Mouse (Mus musculus): ENCODE data around the gene Acot1.

DNA sequence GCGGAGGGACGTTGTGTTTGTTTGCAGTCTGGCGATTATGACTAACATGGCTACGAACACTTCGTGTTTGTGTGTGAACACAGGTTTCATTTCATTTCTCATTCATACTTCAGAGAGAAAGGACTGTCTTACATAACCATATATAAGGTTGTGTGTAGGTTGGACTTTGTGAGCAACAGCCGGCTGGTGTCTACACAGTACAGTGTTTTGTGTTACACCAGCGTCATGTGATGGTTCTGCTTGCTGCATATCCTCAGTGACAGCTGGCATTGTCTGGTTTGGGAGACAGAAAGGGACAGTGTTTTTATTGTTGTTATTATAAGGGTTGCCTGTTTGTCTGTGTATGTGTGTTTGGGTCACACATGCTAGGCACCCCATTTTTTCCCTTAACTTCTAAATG, 4.4 kb downstream of the Acot1 start:
- TF ChIP-seq MAX (IDR thresholded peaks at IDR 0.05; ENCODE audit: low read length): no peak
- TF ChIP-seq USF1 (IDR thresholded peaks at IDR 0.05; ENCODE audit: low read depth, low read length): no peak
- TF ChIP-seq ETS1 (conservative IDR thresholded peaks at IDR 0.05; ENCODE audit: low read depth, low read length): no peak
- TF ChIP-seq CTCF (conservative IDR thresholded peaks at IDR 0.05 in 1 of 2, IDR thresholded peaks at IDR 0.05 in 1 of 2; ENCODE audit: low read depth in 2 of 2, low read length in 2 of 2): no peak
- TF ChIP-seq USF2 (conservative IDR thresholded peaks at IDR 0.05; ENCODE audit: low read depth, low read length): no peak
- no peak for TF ChIP-seq JUN (IDR thresholded peaks at IDR 0.05; ENCODE audit: insufficient read depth, low read depth, low read length)
- no peak for TF ChIP-seq POLR2A (IDR thresholded peaks at IDR 0.05; ENCODE audit: low read depth, low read length)
- no peak for TF ChIP-seq E2F4 (IDR thresholded peaks at IDR 0.05; ENCODE audit: insufficient replicate concordance, low read depth, low read length)
- no peak for TF ChIP-seq HCFC1 (IDR thresholded peaks at IDR 0.05; ENCODE audit: low read depth, low read length)
- no peak for TF ChIP-seq NRF1 (IDR thresholded peaks at IDR 0.05; ENCODE audit: low read depth, low read length)
- no peak for TF ChIP-seq MYC (IDR thresholded peaks at IDR 0.05; ENCODE audit: low read depth, low read length)

All from CH12.LX (cell line).